Mouse (Mus musculus) cerebellum, adult 2 months (tissue): ENCODE measurements around the gene Il1a. TPM values are rescaled to one million over a fixed set of nuclear protein-coding genes. Genes with fewer than 3 reads are reported as not detected.

Source experiments
- DNase-seq, 2 experiments: peaks; one replicate each; pipeline ENCODE4 v3.0.0; 2021
- H3K27ac ChIP-seq: fragments of 200-500 bp; 2 replicates; pipeline ENCODE4 v1.5.1; 2012; ENCODE audit warnings: low read length, control low read depth, inconsistent platforms; ENCODE audit not compliant: insufficient read depth
- H3K27me3 ChIP-seq: fragments of 200-500 bp; 2 replicates; pipeline ENCODE4 v1.6.1; 2012; ENCODE audit warnings: inconsistent platforms, mild to moderate bottlenecking, low read length, moderate library complexity; ENCODE audit not compliant: control insufficient read depth, insufficient read depth
- H3K4me1 ChIP-seq: fragments of 200-500 bp; 2 replicates; pipeline ENCODE4 v1.6.1; 2011; ENCODE audit warnings: low read length; ENCODE audit not compliant: control insufficient read depth, insufficient read depth
- H3K4me3 ChIP-seq: fragments of 200-500 bp; replicated peaks from 2 replicates; pipeline ENCODE3; 2011; ENCODE audit warnings: mild to moderate bottlenecking, low read depth, low read length, control low read depth; ENCODE audit not compliant: insufficient read depth
- CTCF ChIP-seq: fragments of 200-500 bp; IDR thresholded peaks from 2 replicates; pipeline ENCODE4 v1.5.1; 2011; ENCODE audit warnings: low read depth, mild to moderate bottlenecking, control low read depth, low read length, moderate library complexity, borderline replicate concordance; ENCODE audit not compliant: insufficient read depth
- POLR2A ChIP-seq: fragments of 200-500 bp; IDR thresholded peaks from 2 replicates; pipeline ENCODE4 v1.6.1; 2011; ENCODE audit warnings: low read length, control low read depth, borderline replicate concordance; ENCODE audit not compliant: insufficient read depth
- WGBS: fragments of 180-500 bp; shearing (Covaris S2); methylation state at CpG from one replicate; pipeline ENCODE4 v1.1.7; 2018; 5-methylcytosine and 5-hydroxymethylcytosine counted together
- polyA plus RNA-seq: library from polyadenylated mRNA; depleted of rRNA; stranded (reverse); fragments of >200 nt; gene quantifications from 2 replicates; pipeline ENCODE4 v1.2.3, GENCODE M21; 2012

The Il1a gene
- polyA plus RNA-seq, 1 experiment, result 0.16 TPM

GRCm38 (mm10) chr2:129320033-129320605 lies 10.3 kb upstream of the Il1a start:
- no peak overlapping the region for H3K27ac ChIP-seq
- TF ChIP-seq CTCF (no peak), POLR2A (no peak)
- no peaks in the 10 kb centered on the region; the same call in 1 of the 2 replicates for H3K27me3 ChIP-seq
- DNase-seq, result no peak
- no peaks in the 10 kb centered on the region for H3K4me1 ChIP-seq
- 79% methylated on average over 8 of the region's 8 CpGs for WGBS
- H3K4me3 ChIP-seq, result no peak overlapping the region

- DNase-seq, result no peak
- WGBS, result 57% methylated on average over 4 of the region's 4 CpGs
- H3K4me1 ChIP-seq, result no peaks in the 10 kb centered on the region
- TF ChIP-seq CTCF (no peak), POLR2A (no peak)
- H3K27ac ChIP-seq, result no peak overlapping the region
- no peaks in the 10 kb centered on the region; the same call in 1 of the 2 replicates for H3K27me3 ChIP-seq
- H3K4me3 ChIP-seq, result no peak overlapping the region
Measured at GRCm38 (mm10) chr2:129315831-129316230, 6.1 kb upstream of the Il1a start.

- Histone ChIP-seq H3K4me3 (no peak overlapping the region), H3K27me3 (no peaks in the 10 kb centered on the region; the same call in 1 of the 2 replicates), H3K27ac (no peak overlapping the region), H3K4me1 (no peaks in the 10 kb centered on the region)
- 76% methylated on average over 6 of the region's 6 CpGs for WGBS
- TF ChIP-seq POLR2A (no peak), CTCF (no peak)
- DNase-seq, result no peak
Measured at GRCm38 (mm10) chr2:129314880-129315279, 5.1 kb upstream of the Il1a start.

GRCm38 (mm10) chr2:129313934-129314333 lies 4.2 kb upstream of the Il1a start:
- no peaks in the 10 kb centered on the region for H3K4me1 ChIP-seq
- WGBS, result 96% methylated on average over 1 of the region's 1 CpGs
- no peak overlapping the region for H3K4me3 ChIP-seq
- TF ChIP-seq POLR2A, result no peak
- no peak for TF ChIP-seq CTCF
- H3K27me3 ChIP-seq, result no peaks in the 10 kb centered on the region; the same call in 1 of the 2 replicates
- no peak overlapping the region for H3K27ac ChIP-seq
- DNase-seq, result no peak

GRCm38 (mm10) chr2:129306020-129306419 lies 3.8 kb downstream of the Il1a start:
- Histone ChIP-seq H3K27ac (no peak overlapping the region), H3K4me1 (no peaks in the 10 kb centered on the region), H3K4me3 (no peak overlapping the region), H3K27me3 (no peaks in the 10 kb centered on the region)
- TF ChIP-seq CTCF (no peak), POLR2A (no peak)
- no peak for DNase-seq
- 76% methylated on average over 4 of the region's 4 CpGs for WGBS

- Histone ChIP-seq H3K4me3 (peak overlapping the region; percentile 83), H3K4me1 (peaks cover 2% of the 10 kb centered on the region), H3K27me3 (no peaks in the 10 kb centered on the region), H3K27ac (peak overlapping the region; percentile 94)
- no peak for TF ChIP-seq POLR2A
- no peak for TF ChIP-seq CTCF
- WGBS, result 1% methylated on average over 10 of the region's 10 CpGs
- no peak for DNase-seq
Measured at GRCm38 (mm10) chr2:129297589-129297982, 12.2 kb downstream of the Il1a start.

- WGBS, result under 1% methylated on average over 50 of the region's 50 CpGs
- Histone ChIP-seq H3K4me3 (peak within 1 kb of the TSS; percentile 83), H3K27me3 (no peaks in the 10 kb centered on the region), H3K27ac (peak within 1 kb of the TSS; percentile 94), H3K4me1 (peaks cover 2% of the 10 kb centered on the region)
- TF ChIP-seq POLR2A, result peak; percentile 96
- TF ChIP-seq CTCF, result no peak
- peak; percentile 99 for DNase-seq
Measured at GRCm38 (mm10) chr2:129296671-129297588, 12.8 kb downstream of the Il1a start, which contains the start of gene Ckap2l. TSS of gene Ckap2l (minus strand) at chr2:129297212.
